Mouse (Mus musculus) brain, embryonic 14.5 days (tissue): Measurements from ENCODE around the gene Ankrd16. TPM values are rescaled to one million over a fixed set of nuclear protein-coding genes. Genes with fewer than 3 reads are reported as not detected.
A peak's percentile ranks its signal among the peaks of the same experiment; 100 is the strongest.

Experiments
- DNase-seq: peaks from one replicate; pipeline ENCODE4 v3.0.0-alpha.2; 2011; ENCODE audit warnings: low read depth
- CTCF ChIP-seq: fragments of 200-500 bp; IDR thresholded peaks from 2 replicates; pipeline ENCODE4 v1.5.1; 2012; ENCODE audit warnings: inconsistent platforms, mild to moderate bottlenecking, moderate library complexity, borderline replicate concordance; ENCODE audit not compliant: insufficient read depth, insufficient read length; ENCODE audit errors: extremely low read depth
- POLR2A ChIP-seq: fragments of 200-500 bp; IDR thresholded peaks from 2 replicates; pipeline ENCODE4 v1.6.1; 2012; ENCODE audit warnings: mild to moderate bottlenecking, inconsistent platforms, borderline replicate concordance; ENCODE audit not compliant: poor library complexity, insufficient read depth, insufficient read length, severe bottlenecking; ENCODE audit errors: extremely low read depth
- polyA plus RNA-seq: library from polyadenylated mRNA; depleted of rRNA; stranded (reverse); fragments of >200 nt; gene quantifications from 2 replicates; pipeline ENCODE4 v1.2.3, GENCODE M21; 2012; rRNA removed

Gene Ankrd16
- polyA plus RNA-seq, result 125 and 163 TPM in 2 replicates

- peak; percentile 100 for DNase-seq
- TF ChIP-seq POLR2A (peak; percentile 62; the same call in 1 of the 2 replicates), CTCF (peak; percentile 22; the same call in 1 of the 2 replicates)
These were observed at the start of gene Ankrd16, which contains the start of gene Fbh1 for GRCm38 (mm10) chr2:11777091-11778068. Gene Ankrd16 (plus strand): TSS chr2:11777876. Gene Fbh1 (minus strand): TSS chr2:11777582.

- DNase-seq, result no peak
- TF ChIP-seq POLR2A (no peak), CTCF (no peak)
These were observed 48.6 kb upstream of the Ankrd16 start for GRCm38 (mm10) chr2:11729091-11729490.

- no peak for DNase-seq
- TF ChIP-seq CTCF, result no peak
- no peak for TF ChIP-seq POLR2A
These were observed 44.7 kb upstream of the Ankrd16 start for GRCm38 (mm10) chr2:11732978-11733377.

- DNase-seq, result no peak
- TF ChIP-seq POLR2A (no peak), CTCF (no peak)
These were observed 41.8 kb upstream of the Ankrd16 start for GRCm38 (mm10) chr2:11735853-11736252.

GRCm38 (mm10) chr2:11738794-11739193 is 38.9 kb upstream of the Ankrd16 start:
- no peak for DNase-seq
- TF ChIP-seq CTCF (no peak), POLR2A (no peak)

GRCm38 (mm10) chr2:11739516-11740051 is 38.1 kb upstream of the Ankrd16 start:
- DNase-seq, result no peak
- TF ChIP-seq POLR2A (no peak), CTCF (no peak)

GRCm38 (mm10) chr2:11762541-11762940 is 15.1 kb upstream of the Ankrd16 start:
- TF ChIP-seq POLR2A, result no peak
- TF ChIP-seq CTCF, result no peak
- DNase-seq, result no peak

- TF ChIP-seq CTCF (no peak), POLR2A (no peak)
- peak; percentile 74 for DNase-seq
These were observed 12.0 kb upstream of the Ankrd16 start for GRCm38 (mm10) chr2:11765694-11766093.

GRCm38 (mm10) chr2:11766485-11767160 is 11.1 kb upstream of the Ankrd16 start:
- no peak for TF ChIP-seq POLR2A
- no peak for DNase-seq

- TF ChIP-seq POLR2A (no peak), CTCF (no peak)
- DNase-seq, result no peak
These were observed 10.5 kb upstream of the Ankrd16 start for GRCm38 (mm10) chr2:11767161-11767545.

- TF ChIP-seq CTCF (no peak), POLR2A (no peak)
- no peak for DNase-seq
These were observed 6.0 kb upstream of the Ankrd16 start for GRCm38 (mm10) chr2:11771701-11772100.
